Mouse (Mus musculus): Measurements from ENCODE around the gene Clip3.

GRCm38 (mm10) chr7:30339432-30340109, 48.0 kb downstream of the Clip3 start:
- TF ChIP-seq POLR2A (IDR thresholded peaks at IDR 0.05; ENCODE audit: insufficient read length, low read depth): no peak
- no peak for TF ChIP-seq USF1 (IDR thresholded peaks at IDR 0.05; ENCODE audit: low read depth)
- no peak for TF ChIP-seq MAX (IDR thresholded peaks at IDR 0.05; ENCODE audit: low read depth)
- TF ChIP-seq SRF (IDR thresholded peaks at IDR 0.05; ENCODE audit: control insufficient read depth, insufficient read length, low read depth): no peak
- TF ChIP-seq TCF3 (IDR thresholded peaks at IDR 0.05; ENCODE audit: insufficient read length, low read depth): no peak
- no peak for TF ChIP-seq E2F4 (IDR thresholded peaks at IDR 0.05; ENCODE audit: insufficient read depth)
- no peak for TF ChIP-seq REST (IDR thresholded peaks at IDR 0.05; ENCODE audit: insufficient read depth, insufficient read length)
- TF ChIP-seq MYOG (IDR thresholded peaks at IDR 0.05; ENCODE audit: control insufficient read depth in 1 of 3, insufficient read depth in 1 of 3, insufficient read length in 2 of 3, low read depth in 2 of 3): no peak
- TF ChIP-seq MYOD1 (IDR thresholded peaks at IDR 0.05; ENCODE audit: control insufficient read depth in 1 of 3, insufficient read length in 2 of 3, low read depth in 2 of 3): no peak
- no peak for TF ChIP-seq TCF12 (IDR thresholded peaks at IDR 0.05; ENCODE audit: insufficient read depth, poor library complexity, severe bottlenecking)
